Mouse (Mus musculus) heart, embryonic 13.5 days (tissue): ENCODE results near the gene Siae. TPM values are rescaled to one million over a fixed set of nuclear protein-coding genes. Genes with fewer than 3 reads are reported as not detected.
A peak's percentile ranks its signal among the peaks of the same experiment; 100 is the strongest.

ENCODE experiments used
- ATAC-seq: fragments of 200-750 bp; cut with Nextera tagmentation; 2 replicates; pipeline ENCODE4 v1.8.0; 2017; ENCODE audit warnings: moderate TSS enrichment; ENCODE audit not compliant: insufficient number of reproducible peaks, low FRiP score, low TSS enrichment; ENCODE audit errors: extremely low read depth
- H3K27ac ChIP-seq: fragments of 300-500 bp; sonication (generic); replicated peaks from 2 replicates; pipeline ENCODE4 v1.5.1; 2015; ENCODE audit warnings: moderate library complexity, mild to moderate bottlenecking, inconsistent platforms
- H3K27me3 ChIP-seq: fragments of 300-500 bp; sonication (generic); replicated peaks from 2 replicates; pipeline ENCODE4 v1.6.1; 2015; ENCODE audit warnings: mild to moderate bottlenecking, inconsistent platforms
- H3K36me3 ChIP-seq: fragments of 300-500 bp; sonication (generic); 2 replicates; pipeline ENCODE4 v1.6.1; 2015; ENCODE audit warnings: mild to moderate bottlenecking, inconsistent platforms
- H3K4me1 ChIP-seq: fragments of 300-500 bp; sonication (generic); 2 replicates; pipeline ENCODE4 v1.6.1; 2015; ENCODE audit warnings: inconsistent platforms
- H3K4me2 ChIP-seq: fragments of 300-500 bp; sonication (generic); 2 replicates; pipeline ENCODE4 v1.6.1; 2015; ENCODE audit warnings: inconsistent platforms, mild to moderate bottlenecking, moderate library complexity
- H3K4me3 ChIP-seq: fragments of 300-500 bp; sonication (generic); 2 replicates; pipeline ENCODE4 v1.5.1; 2015; ENCODE audit warnings: moderate library complexity, mild to moderate bottlenecking, inconsistent platforms
- H3K9ac ChIP-seq: fragments of 300-500 bp; sonication (generic); 2 replicates; pipeline ENCODE4 v1.6.1; 2015; ENCODE audit warnings: inconsistent platforms, mild to moderate bottlenecking, moderate library complexity
- H3K9me3 ChIP-seq: fragments of 300-500 bp; sonication (generic); 2 replicates; pipeline ENCODE4 v1.6.1; 2016; ENCODE audit warnings: inconsistent platforms
- WGBS: fragments of 180-500 bp; shearing (Covaris S2); methylation state at CpG from one replicate; pipeline ENCODE4 v1.1.7; 2015; ENCODE audit warnings: mixed read lengths; 5-methylcytosine and 5-hydroxymethylcytosine counted together
- polyA plus RNA-seq: library from polyadenylated mRNA; unstranded; fragments of >200 nt; fragmentation: Nextera tagmentation; extraction: Ambion mirVana; gene quantifications from 2 replicates; pipeline ENCODE4 v1.2.1, GENCODE M21; 2015

The Siae gene
- polyA plus RNA-seq, 1 experiment from 2014 or later: 9.6 TPM

DNA sequence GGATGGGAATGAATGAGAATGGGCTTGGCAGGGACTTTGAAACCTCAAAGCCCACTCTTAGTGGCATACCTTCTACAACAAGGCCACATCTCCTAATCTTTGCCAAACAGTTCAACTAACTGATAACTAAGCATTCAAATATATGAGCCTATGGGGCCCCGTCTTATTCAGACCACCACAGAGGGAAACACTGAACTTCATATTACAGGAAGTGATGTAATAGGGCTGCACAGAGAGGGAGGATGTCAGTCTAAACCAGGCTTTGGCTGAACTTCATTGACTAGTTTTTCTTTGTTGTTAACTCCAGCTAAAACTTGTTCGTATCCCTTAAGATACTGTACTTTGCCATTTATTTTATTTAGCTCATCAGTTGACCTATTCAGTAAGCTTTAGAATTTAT is 74.4 kb downstream of the Siae start:
- Histone ChIP-seq H3K4me3 (no peak overlapping the region), H3K4me1 (peaks cover 9% of the 10 kb centered on the region; the same call in 1 of the 2 replicates), H3K27me3 (no peaks in the 10 kb centered on the region), H3K27ac (no peak overlapping the region), H3K9ac (no peak overlapping the region), H3K9me3 (no peaks in the 10 kb centered on the region), H3K36me3 (no peaks in the 10 kb centered on the region), H3K4me2 (no peak overlapping the region)
- 72% methylated on average over 2 of the region's 2 CpGs for WGBS
- ATAC-seq: no peak

DNA sequence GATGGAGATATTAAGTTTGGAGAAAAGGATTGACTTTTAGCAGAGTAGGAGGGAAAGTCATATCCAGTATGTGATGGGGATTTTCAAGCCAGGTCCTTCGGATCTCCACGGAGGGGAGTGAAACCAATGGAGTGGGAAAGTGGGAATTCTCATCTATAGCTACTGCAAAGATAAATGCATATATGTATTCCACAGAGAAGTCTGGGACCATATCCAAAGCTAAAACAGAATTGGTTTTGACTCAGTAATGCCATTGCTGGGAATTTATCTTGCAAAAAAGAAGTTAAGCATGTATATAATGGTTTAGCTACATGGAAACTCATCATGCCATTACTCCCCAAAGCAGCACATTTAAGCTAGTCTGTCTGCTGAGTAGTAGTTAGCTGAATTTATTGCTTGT is 76.8 kb downstream of the Siae start:
- no peaks in the 10 kb centered on the region for H3K27me3 ChIP-seq
- no peaks in the 10 kb centered on the region for H3K9me3 ChIP-seq
- ATAC-seq: no peak
- H3K9ac ChIP-seq: no peak overlapping the region
- H3K27ac ChIP-seq: no peak overlapping the region
- no peaks in the 10 kb centered on the region for H3K4me1 ChIP-seq
- no peaks in the 10 kb centered on the region for H3K36me3 ChIP-seq
- H3K4me3 ChIP-seq: no peak overlapping the region
- H3K4me2 ChIP-seq: no peak overlapping the region
- 79% methylated on average over 2 of the region's 2 CpGs for WGBS

DNA sequence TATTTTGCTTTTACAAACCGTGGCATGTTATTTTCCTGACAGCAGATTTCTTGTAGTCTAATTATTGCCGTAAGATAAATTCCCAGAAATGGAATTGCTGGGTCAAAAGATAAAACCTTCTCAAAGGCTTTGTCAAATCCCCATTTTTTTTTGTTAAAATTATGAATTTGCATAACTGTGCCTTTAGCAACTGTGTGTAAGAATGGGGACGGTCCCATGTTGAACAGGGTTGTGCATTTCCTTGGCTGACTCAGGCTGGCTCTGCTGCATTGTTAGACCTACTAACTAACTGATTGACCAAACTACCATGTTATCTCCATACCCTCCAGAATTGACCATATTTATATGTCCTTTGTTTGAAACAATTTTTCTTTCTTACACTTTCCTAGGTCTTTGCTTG is 78.8 kb downstream of the Siae start:
- no peaks in the 10 kb centered on the region for H3K27me3 ChIP-seq
- no peak overlapping the region for H3K27ac ChIP-seq
- H3K4me2 ChIP-seq: no peak overlapping the region
- no peaks in the 10 kb centered on the region for H3K4me1 ChIP-seq
- H3K9me3 ChIP-seq: no peaks in the 10 kb centered on the region
- no peak overlapping the region for H3K9ac ChIP-seq
- H3K4me3 ChIP-seq: no peak overlapping the region
- ATAC-seq: no peak
- no peaks in the 10 kb centered on the region for H3K36me3 ChIP-seq
- WGBS: 83% methylated on average over 3 of the region's 3 CpGs

GRCm38 (mm10) chr9:37636335-37636734 is 80.8 kb downstream of the Siae start:
- Histone ChIP-seq H3K27me3 (no peaks in the 10 kb centered on the region), H3K27ac (no peak overlapping the region), H3K4me1 (no peaks in the 10 kb centered on the region), H3K4me2 (no peak overlapping the region), H3K4me3 (no peak overlapping the region), H3K36me3 (0 out of 2 replicates have a peak, but pooled peaks cover 2% of the 10 kb centered on the region), H3K9me3 (no peaks in the 10 kb centered on the region), H3K9ac (no peak overlapping the region)
- WGBS: 14% methylated on average over 7 of the region's 7 CpGs
- ATAC-seq: no peak

- Histone ChIP-seq H3K36me3 (0 out of 2 replicates have a peak, but pooled peaks cover 3% of the 10 kb centered on the region), H3K9me3 (no peaks in the 10 kb centered on the region), H3K4me2 (no peak overlapping the region), H3K9ac (no peak overlapping the region), H3K4me3 (no peak overlapping the region), H3K27ac (no peak overlapping the region), H3K27me3 (no peaks in the 10 kb centered on the region), H3K4me1 (no peaks in the 10 kb centered on the region)
- no peak for ATAC-seq
- 38% methylated on average over 6 of the region's 6 CpGs for WGBS
Observed at GRCm38 (mm10) chr9:37636800-37637542, 81.5 kb downstream of the Siae start.

GRCm38 (mm10) chr9:37638721-37639120 is 83.2 kb downstream of the Siae start:
- 0 out of 2 replicates have a peak, but pooled peaks cover 3% of the 10 kb centered on the region for H3K36me3 ChIP-seq
- H3K4me3 ChIP-seq: no peak overlapping the region
- H3K27me3 ChIP-seq: no peaks in the 10 kb centered on the region
- H3K4me2 ChIP-seq: no peak overlapping the region
- WGBS: 76% methylated on average over 3 of the region's 3 CpGs
- no peaks in the 10 kb centered on the region for H3K9me3 ChIP-seq
- H3K27ac ChIP-seq: no peak overlapping the region
- no peak overlapping the region for H3K9ac ChIP-seq
- ATAC-seq: no peak
- no peaks in the 10 kb centered on the region for H3K4me1 ChIP-seq

- H3K4me1 ChIP-seq: no peaks in the 10 kb centered on the region
- no peak overlapping the region for H3K4me2 ChIP-seq
- ATAC-seq: no peak
- H3K9ac ChIP-seq: no peak overlapping the region
- no peaks in the 10 kb centered on the region for H3K9me3 ChIP-seq
- no peak overlapping the region for H3K4me3 ChIP-seq
- WGBS: 70% methylated on average over 3 of the region's 3 CpGs
- H3K27ac ChIP-seq: no peak overlapping the region
- no peaks in the 10 kb centered on the region for H3K27me3 ChIP-seq
- H3K36me3 ChIP-seq: peaks cover 47% of the 10 kb centered on the region
Observed at GRCm38 (mm10) chr9:37646246-37646645, 90.7 kb downstream of the Siae start.

DNA sequence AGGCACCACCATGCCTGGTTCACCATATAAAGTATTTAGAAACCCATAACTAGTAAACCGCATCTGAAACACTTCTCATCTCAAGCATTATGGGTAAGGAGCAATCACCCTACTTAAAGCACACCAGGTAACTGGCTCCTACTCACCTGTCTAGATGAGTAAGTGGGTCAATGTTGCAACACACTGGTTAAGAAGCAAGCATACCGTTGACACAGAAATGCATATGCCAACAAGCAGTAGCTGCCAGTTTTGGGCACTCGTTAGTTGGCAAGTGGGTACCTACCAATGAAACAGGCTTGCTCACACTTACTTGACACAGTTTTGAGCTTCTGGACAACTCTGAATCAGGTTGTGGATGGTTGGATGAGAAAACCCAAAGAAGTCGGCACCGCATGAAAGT is 95.1 kb downstream of the Siae start:
- H3K36me3 ChIP-seq: peaks cover 79% of the 10 kb centered on the region
- ATAC-seq: no peak
- no peaks in the 10 kb centered on the region for H3K27me3 ChIP-seq
- no peak overlapping the region for H3K4me2 ChIP-seq
- no peak overlapping the region for H3K27ac ChIP-seq
- 93% methylated on average over 5 of the region's 5 CpGs for WGBS
- H3K4me3 ChIP-seq: no peak overlapping the region
- no peaks in the 10 kb centered on the region for H3K9me3 ChIP-seq
- H3K4me1 ChIP-seq: peaks cover 19% of the 10 kb centered on the region
- no peak overlapping the region for H3K9ac ChIP-seq

- ATAC-seq: no peak
- H3K4me2 ChIP-seq: 0 out of 2 replicates have a peak overlapping the region, but pooled peaks have one; percentile 3
- H3K27me3 ChIP-seq: no peaks in the 10 kb centered on the region
- H3K9me3 ChIP-seq: no peaks in the 10 kb centered on the region
- H3K4me3 ChIP-seq: no peak overlapping the region
- peaks cover 57% of the 10 kb centered on the region for H3K36me3 ChIP-seq
- H3K27ac ChIP-seq: peak overlapping the region; percentile 82
- peaks cover 24% of the 10 kb centered on the region for H3K4me1 ChIP-seq
- WGBS: 26% methylated on average over 5 of the region's 5 CpGs
- no peak overlapping the region; the same call in 1 of the 2 replicates for H3K9ac ChIP-seq
Observed at GRCm38 (mm10) chr9:37653836-37654235, 98.3 kb downstream of the Siae start.

DNA sequence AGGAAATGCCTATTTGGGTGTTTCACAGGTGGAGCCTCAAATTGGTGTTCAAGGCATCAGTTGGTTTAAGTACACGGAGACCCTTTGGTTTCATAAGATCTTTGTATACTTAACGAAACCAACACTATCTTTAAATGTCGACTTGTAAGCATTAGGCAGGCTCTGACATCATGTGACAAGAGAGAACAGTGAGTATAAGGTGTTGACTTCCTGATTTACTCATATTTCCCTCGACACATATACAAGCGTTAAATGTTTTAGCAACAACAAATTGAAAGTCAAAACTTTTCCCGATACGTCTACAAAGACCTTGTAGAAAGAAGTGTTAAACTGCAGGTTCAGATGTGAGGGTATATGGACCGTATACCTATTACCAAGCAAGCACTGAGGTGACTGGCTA is 100.5 kb downstream of the Siae start:
- Histone ChIP-seq H3K4me1 (peaks cover 24% of the 10 kb centered on the region), H3K27ac (no peak overlapping the region), H3K9me3 (no peaks in the 10 kb centered on the region), H3K4me3 (peak overlapping the region; percentile 86), H3K4me2 (peak overlapping the region; percentile 91), H3K9ac (peak overlapping the region; percentile 90), H3K27me3 (no peaks in the 10 kb centered on the region), H3K36me3 (peaks cover 36% of the 10 kb centered on the region)
- 40% methylated on average over 8 of the region's 8 CpGs for WGBS
- ATAC-seq: no peak

- under 1% methylated on average over 10 of the region's 10 CpGs for WGBS
- Histone ChIP-seq H3K9me3 (no peaks in the 10 kb centered on the region), H3K4me3 (peak overlapping the region; percentile 86), H3K36me3 (peaks cover 31% of the 10 kb centered on the region), H3K27me3 (no peaks in the 10 kb centered on the region), H3K4me2 (peak overlapping the region; percentile 91), H3K4me1 (peaks cover 24% of the 10 kb centered on the region), H3K27ac (peak overlapping the region; percentile 92), H3K9ac (peak overlapping the region; percentile 90)
- ATAC-seq: no peak; the same call in 1 of the 2 replicates
Observed at GRCm38 (mm10) chr9:37656439-37656881, 101.0 kb downstream of the Siae start.

DNA sequence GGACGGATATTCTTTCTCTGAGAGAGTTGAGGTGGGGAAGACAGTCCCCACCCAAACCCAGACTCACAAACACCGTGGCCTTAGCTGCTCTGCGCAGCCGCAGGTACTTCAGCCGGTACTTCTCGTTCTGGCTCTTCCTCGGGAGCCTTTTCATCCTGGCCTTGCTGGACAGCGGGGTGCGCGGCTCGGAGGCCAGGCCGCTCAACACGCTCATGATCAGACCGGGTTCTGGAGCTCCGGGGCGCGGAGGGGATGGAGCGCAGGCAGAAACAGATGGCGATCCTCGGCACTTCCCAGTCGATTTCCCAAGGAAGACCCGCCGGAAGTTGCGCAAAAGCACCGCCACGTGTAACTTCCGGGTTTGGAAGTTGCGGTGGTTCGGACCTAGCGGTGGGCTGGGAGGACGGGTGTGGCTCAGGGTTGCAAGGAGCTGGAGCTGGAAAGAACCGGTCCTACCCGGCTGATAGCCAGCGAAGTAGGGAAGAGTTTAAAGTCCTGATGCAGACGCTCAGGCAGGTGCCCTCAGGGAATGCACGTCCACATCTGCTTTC is 101.5 kb downstream of the Siae start, which contains the start of gene Tbrg1:
Gene Tbrg1, minus strand, starts transcription at position 382 of the 551 bp plus-strand sequence.
- peak within 1 kb of the TSS; percentile 90 for H3K9ac ChIP-seq
- no peaks in the 10 kb centered on the region for H3K27me3 ChIP-seq
- ATAC-seq: peak; percentile 62
- 0% methylated on average over 36 of the region's 36 CpGs for WGBS
- H3K27ac ChIP-seq: peak within 1 kb of the TSS; percentile 92
- peaks cover 28% of the 10 kb centered on the region for H3K36me3 ChIP-seq
- peak within 1 kb of the TSS; percentile 86 for H3K4me3 ChIP-seq
- H3K4me1 ChIP-seq: peaks cover 24% of the 10 kb centered on the region
- no peaks in the 10 kb centered on the region for H3K9me3 ChIP-seq
- peak within 1 kb of the TSS; percentile 91 for H3K4me2 ChIP-seq
